Mouse (Mus musculus): ENCODE results near the gene Krt82.

GRCm38 (mm10) chr15:101567780-101568179, 17.3 kb upstream of the Krt82 start:
- peak; percentile 16; the same call in 1 of the 2 replicates for TF ChIP-seq CTCF (IDR thresholded peaks at IDR 0.05; ENCODE audit: extremely low read depth, insufficient read depth, insufficient read length, insufficient replicate concordance)
- no peak for TF ChIP-seq POLR2A (IDR thresholded peaks at IDR 0.05; ENCODE audit: low read depth, low read length)

Measured in spleen, adult 2 months (tissue).